Mouse (Mus musculus) embryo, embryonic 10 days (tissue): Measurements from ENCODE around the gene Dcp1a.

ENCODE experiments used
- DNase-seq: peaks from one replicate; pipeline ENCODE4 v3.0.0-alpha.2; 2015; ENCODE audit warnings: low spot score

Gene Dcp1a

DNA sequence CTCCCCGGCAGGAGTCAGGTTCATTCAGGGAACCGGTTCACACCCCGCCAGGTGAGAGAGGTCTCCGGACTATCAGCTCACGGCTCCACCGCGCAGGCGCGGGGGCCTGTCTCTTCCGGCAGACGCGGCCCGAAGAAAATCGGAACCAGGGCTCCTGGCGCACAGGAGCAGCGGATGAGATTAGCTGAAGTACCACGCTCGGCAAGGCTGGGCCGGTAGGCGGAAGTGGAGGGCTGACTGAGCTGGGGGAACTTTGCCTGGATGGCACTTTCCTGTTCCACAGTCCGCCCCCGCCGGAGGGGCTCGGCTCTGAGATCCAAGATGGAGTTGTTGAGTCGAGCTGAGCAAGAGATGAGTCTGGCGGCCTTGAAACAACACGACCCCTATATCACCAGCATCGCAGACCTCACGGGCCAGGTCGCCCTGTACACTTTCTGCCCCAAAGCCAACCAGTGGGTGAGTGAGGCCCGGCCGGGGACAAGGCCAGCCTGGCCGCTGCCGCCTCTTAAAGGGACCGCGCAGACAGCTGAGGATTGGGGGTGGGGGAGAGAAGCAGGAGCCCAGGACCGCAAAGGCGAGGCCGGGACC lies at the start of gene Dcp1a:
Gene Dcp1a (plus strand): TSS at position 175 of the 588 bp plus-strand sequence.
- DNase-seq = peak; percentile 97

DNA sequence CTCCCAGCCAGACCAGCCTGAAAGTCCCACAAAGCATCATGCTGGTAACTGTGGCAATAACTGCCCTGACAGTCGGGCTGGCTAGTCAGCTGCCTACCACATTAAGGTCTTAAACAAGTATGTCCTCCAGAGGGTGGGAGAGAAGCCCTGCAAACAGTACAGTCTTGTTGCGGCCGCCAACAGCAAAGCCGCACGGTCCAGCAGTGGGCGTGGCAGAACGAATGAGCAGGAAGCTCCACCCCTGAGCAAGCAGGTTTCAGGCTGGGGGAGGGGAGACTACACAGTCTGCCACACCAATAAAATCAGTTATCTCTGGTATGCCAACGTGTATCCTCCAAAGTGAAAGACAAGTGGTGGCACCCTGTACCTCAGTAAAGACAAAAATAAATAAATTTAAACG lies 49.7 kb upstream of the Dcp1a start:
- no peak for DNase-seq

GRCm38 (mm10) chr14:30430026-30430425 lies 49.3 kb upstream of the Dcp1a start:
- DNase-seq = no peak

- no peak for DNase-seq
These were observed 48.9 kb upstream of the Dcp1a start for GRCm38 (mm10) chr14:30430446-30430845.

- no peak for DNase-seq
These were observed 44.0 kb upstream of the Dcp1a start for GRCm38 (mm10) chr14:30435316-30435715.

DNA sequence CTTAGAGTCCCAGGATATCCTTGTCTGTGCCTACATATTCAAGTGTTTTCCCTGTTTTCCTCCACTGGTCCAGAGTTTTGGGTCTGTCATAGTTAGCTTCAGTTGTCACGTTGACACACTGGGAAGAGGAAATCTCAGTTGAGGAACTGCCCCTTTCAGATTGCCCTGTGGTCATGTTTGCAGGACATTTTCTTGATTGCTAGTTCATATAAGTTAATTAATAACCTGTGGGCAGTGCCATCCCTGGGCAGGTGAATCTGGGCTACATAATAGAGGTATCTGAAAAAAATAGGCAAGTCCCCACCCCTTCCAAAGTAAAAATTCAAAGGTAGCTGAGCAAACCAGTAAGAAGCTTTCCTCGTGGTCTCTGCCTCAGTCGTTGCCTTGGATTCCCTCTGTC lies 39.4 kb upstream of the Dcp1a start:
- DNase-seq = no peak

DNA sequence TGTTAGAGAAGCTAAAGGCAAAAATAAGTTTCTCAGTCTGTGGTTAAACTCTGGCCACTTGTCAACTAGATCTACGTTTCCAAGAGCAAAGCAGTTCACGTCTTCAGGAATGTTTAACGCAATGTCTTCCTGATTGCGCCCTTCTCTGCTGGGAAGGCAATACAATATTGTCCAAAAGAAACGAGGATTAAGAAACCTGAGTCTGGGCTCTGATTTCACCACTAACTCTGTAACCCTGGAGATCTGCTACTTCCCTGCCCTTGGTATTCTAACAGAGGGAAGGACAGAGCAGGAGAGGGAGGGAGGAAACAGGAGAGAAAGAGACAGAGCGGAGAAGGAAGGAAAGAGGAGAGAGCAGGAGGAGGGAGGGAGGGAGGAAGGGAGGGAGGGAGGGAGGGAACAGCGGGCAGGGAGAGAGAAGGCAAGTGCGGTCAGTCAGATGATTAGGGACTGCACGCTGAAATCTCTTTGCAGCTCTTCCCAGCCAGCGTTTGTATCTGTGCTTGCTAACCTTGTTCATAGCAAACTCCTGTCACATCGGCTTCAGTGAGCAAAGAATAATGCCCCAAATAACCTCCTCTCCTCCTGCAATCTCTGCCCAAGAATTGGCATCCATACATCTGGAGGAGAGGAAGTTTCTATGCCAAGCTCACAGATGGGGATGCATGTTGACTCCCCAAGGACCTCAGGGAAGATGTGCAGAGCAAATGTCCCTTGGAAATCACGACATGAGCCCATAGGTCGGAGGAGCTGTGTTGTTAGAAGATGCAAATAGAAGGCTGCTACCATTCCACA lies 23.3 kb upstream of the Dcp1a start:
- no peak for DNase-seq

DNA sequence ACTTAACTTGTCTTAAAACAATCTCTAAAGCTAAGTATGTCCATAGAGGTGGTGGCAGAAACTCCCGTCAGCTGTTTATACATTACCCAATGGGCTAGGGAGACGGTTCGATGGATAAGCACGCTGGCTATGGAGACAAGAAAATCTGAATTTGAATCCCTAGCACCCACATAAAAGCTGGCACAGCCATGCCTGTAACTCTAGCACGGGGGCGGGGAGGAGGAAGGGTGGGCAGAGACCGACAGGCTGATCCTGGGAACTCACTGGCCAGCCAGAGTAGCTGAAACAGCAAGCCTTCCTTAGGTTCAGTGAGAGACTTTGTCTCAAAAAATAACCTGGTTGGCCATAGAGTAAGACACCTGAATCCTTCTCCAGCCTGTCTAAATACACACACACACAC lies 21.9 kb upstream of the Dcp1a start:
- no peak for DNase-seq

- no peak for DNase-seq
These were observed 21.4 kb upstream of the Dcp1a start for GRCm38 (mm10) chr14:30457897-30458296.

DNA sequence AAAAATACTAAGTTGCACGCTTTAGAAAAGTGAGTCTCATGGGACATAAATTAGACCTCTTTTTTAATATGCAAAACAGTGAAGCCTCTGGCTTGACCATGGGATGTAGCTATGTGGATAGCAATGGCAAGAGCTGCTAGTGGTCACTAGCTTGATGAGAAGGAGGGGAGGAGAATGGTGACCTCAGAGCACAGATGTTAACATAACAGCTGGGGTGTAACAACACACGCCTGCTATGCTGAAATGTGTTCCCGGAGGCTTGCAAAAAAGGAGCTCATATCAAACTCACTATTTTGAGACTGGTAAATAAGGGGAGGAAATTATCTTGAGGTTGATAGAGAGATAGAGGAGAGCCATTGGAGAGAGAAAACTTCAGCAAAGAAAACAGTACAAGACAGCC lies 20.5 kb upstream of the Dcp1a start:
- DNase-seq = no peak

GRCm38 (mm10) chr14:30459891-30460523 lies 19.3 kb upstream of the Dcp1a start:
- DNase-seq = peak; percentile 93

DNA sequence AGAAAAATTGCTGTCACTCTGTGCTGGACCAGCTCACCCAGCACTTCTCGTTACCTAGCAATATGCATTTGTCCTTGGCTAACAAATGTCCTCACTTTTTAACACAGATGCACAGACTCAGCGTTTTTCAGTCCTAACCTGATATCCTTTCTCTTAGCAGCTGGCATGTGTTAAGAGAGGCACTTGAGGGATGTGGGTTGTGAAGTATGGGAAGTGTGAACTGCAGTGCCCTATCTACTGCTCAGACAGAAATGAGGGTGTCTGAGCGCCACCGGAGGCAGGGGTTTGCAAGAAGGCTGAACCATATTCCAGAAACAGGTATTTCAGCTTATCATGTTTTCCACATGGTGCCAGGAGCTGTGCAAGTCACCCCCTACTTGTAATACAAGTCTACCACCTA lies 16.0 kb upstream of the Dcp1a start:
- no peak for DNase-seq

GRCm38 (mm10) chr14:30473605-30474004 lies 5.7 kb upstream of the Dcp1a start:
- no peak for DNase-seq

DNA sequence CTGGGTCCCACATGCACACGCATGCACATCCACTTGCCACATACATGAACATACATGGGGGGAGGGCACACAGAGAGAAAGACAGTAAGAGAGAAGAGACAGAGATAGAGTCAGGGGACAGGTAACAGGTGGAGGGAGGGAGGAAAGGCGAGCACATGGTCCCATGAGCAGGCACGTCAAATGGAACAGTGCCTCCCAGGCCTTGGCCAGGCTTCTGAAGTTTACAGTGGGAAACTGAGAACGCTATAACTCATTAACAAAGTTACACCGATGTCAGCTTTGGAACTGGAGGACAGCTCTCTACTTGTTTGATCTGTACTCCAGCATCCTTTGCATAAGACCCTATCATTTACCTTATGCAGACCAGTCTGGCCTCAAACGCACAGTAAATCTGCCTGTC lies 4.9 kb upstream of the Dcp1a start:
- DNase-seq = no peak

DNA sequence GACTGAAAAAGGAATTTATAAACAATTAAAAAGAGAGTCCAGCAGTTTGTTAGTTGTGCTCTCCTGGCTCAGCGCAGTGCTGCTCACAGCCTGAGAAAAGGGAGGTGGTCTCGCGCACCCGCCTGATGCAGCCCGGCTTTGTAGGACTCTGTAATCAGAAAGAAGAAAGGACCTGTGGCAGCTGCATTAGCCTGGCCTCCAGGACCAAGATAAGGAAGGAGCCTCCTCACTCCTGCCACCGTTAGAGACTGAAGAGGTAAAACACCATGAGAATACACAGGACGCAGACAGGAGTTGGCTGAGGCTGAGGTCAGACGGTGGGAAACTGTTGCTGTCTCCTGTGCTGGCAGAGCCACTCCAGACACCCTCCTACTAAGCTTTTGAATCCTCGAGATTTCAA lies 12.0 kb downstream of the Dcp1a start, which contains the start of gene Cacna1d:
Gene Cacna1d (minus strand): TSS at position 114 of the 400 bp plus-strand sequence.
- DNase-seq = no peak

DNA sequence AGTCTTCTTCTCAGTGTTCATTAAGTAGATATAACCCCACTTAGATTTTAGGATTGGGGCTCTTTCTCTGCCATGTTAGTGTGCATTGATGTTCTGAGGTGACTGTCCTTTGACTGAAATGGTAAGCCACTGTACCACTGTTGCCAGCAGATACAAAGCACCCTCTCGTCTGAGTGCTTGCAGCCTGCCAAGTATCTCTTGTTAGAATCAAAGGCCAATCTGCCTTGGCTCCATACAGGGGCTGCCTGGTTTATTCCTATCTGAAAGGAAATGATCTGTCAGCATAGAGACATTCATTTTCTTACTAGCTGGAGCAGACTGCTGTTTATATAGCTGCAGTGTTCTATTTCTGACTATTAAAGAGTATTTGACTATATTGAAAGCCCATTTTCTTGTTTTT lies 13.9 kb downstream of the Dcp1a start:
- DNase-seq = no peak

GRCm38 (mm10) chr14:30494998-30495397 lies 15.7 kb downstream of the Dcp1a start:
- no peak for DNase-seq

DNA sequence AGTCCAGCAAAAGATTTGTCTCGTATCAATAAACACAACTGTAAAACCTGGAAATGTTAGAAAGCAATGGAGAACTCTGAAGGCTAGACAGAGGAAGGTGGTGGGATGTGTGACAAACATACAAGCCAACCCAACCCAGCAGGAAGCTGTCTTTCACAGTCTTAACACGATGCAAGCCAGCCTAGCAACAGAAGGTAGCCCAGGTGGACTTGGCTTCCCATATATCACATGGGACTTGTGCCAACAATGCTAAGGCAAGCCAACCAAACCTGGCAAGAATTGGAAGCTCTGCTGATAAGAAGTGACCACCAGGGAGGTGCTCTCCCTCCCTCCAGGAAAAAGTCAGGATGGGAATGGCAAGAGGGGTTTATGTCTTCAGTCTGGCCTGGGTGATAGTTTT lies 18.9 kb downstream of the Dcp1a start:
- no peak for DNase-seq

DNA sequence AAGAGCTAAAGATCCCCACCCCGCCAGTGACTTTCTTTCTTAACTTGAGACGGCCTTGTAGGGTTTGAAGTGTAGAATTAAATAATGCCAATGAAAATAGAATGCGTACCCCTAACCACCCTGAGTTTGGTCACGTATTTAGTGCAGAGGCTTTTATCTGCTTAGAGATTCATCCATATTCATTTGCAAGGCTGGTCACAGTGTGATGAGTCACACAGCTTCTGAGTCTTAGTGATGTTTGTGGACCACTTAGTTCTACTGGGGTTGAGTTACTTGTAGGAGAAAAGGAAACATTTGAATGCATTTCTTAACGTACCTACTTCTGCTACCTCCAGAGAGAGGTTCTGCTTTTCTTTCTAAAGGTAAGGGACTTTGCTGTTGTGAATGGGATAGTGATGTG lies 25.7 kb downstream of the Dcp1a start:
- DNase-seq = no peak

- no peak for DNase-seq
These were observed 31.0 kb downstream of the Dcp1a start for GRCm38 (mm10) chr14:30510214-30510763.

GRCm38 (mm10) chr14:30512896-30513295 lies 33.6 kb downstream of the Dcp1a start:
- DNase-seq = no peak

DNA sequence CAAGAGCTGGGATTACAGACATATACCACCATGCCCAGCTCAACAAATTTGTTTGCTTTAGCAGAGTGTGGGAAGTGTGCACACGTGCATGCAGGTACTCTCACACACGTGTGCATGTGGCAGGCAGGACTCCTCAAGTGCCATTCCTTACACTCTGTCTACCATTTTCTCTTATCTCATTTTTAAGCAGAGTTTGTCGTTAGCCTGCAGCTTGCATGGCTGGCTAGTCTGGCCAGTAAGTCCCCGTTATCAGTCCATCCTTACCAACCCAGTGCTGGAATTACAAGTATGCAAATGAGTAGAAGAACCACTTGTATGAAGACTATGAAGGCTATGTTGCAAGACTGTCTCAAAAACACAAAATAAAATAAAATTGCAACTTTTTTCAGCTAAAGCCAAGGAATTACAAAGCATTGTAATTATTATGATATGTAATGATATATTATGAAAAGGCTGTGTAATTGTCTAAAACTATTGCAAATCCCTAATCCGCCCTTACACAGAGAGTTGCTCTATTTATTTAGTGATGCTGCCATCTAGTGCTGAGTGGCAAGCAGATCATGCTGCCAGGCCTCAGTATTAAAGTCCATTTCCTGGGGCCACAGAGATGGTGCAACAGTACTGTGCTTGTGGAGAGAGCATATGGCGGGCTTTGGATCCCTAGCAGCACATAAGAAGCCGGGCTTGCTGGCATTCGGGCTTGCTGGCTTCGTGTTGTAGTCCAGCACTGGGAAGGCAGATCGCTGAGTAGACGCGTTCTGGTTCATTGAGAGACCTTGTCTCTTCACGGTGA lies 36.8 kb downstream of the Dcp1a start:
- DNase-seq = peak; percentile 32
